Mouse (Mus musculus) forebrain, embryonic 15.5 days (tissue): ENCODE results near the gene Slx. TPM values are rescaled to one million over a fixed set of nuclear protein-coding genes. Genes with fewer than 3 reads are reported as not detected.
"Not testable (repeated sequence)": the region's sequence is repeated elsewhere in the genome, so short reads cannot be mapped to it uniquely, and the experiment has no call there.

ENCODE experiments used
- ATAC-seq: fragments of 200-750 bp; cut with Nextera tagmentation; replicated peaks from 2 replicates; pipeline ENCODE4 v1.8.0; 2017; ENCODE audit warnings: mild to moderate bottlenecking, moderate TSS enrichment, moderate library complexity
- H3K27ac ChIP-seq: fragments of 300-500 bp; sonication (generic); replicated peaks from 2 replicates; pipeline ENCODE4 v1.5.1; 2015; ENCODE audit warnings: mild to moderate bottlenecking, inconsistent platforms
- H3K27me3 ChIP-seq: fragments of 300-500 bp; sonication (generic); 2 replicates; pipeline ENCODE4 v1.6.1; 2015; ENCODE audit warnings: inconsistent platforms
- H3K36me3 ChIP-seq: fragments of 300-500 bp; sonication (generic); 2 replicates; pipeline ENCODE4 v1.6.1; 2015; ENCODE audit warnings: mild to moderate bottlenecking, inconsistent platforms
- H3K4me1 ChIP-seq: fragments of 300-500 bp; sonication (generic); 2 replicates; pipeline ENCODE4 v1.6.1; 2015; ENCODE audit warnings: inconsistent platforms
- H3K4me2 ChIP-seq: fragments of 300-500 bp; sonication (generic); replicated peaks from 2 replicates; pipeline ENCODE4 v1.6.1; 2015; ENCODE audit warnings: mild to moderate bottlenecking, inconsistent platforms
- H3K4me3 ChIP-seq: fragments of 300-500 bp; sonication (generic); 2 replicates; pipeline ENCODE4 v1.5.1; 2015; ENCODE audit warnings: mild to moderate bottlenecking, inconsistent platforms
- H3K9ac ChIP-seq: fragments of 300-500 bp; sonication (generic); replicated peaks from 2 replicates; pipeline ENCODE4 v1.6.1; 2015; ENCODE audit warnings: mild to moderate bottlenecking, inconsistent platforms
- H3K9me3 ChIP-seq: fragments of 300-500 bp; sonication (generic); 2 replicates; pipeline ENCODE4 v1.6.1; 2016; ENCODE audit warnings: inconsistent platforms
- WGBS: fragments of 180-500 bp; shearing (Covaris S2); methylation state at CpG from one replicate; pipeline ENCODE4 v1.1.7; 2015; ENCODE audit warnings: mixed read lengths; 5-methylcytosine and 5-hydroxymethylcytosine counted together
- microRNA-seq: library from miRNA; unstranded; fragments of <30 nt; microRNA quantifications from one replicate; pipeline ENCODE4, GENCODE M21; 2016
- polyA plus RNA-seq: library from polyadenylated mRNA; unstranded; fragments of >200 nt; fragmentation: Nextera tagmentation; extraction: Ambion mirVana; gene quantifications from 2 replicates; pipeline ENCODE4 v1.2.1, GENCODE M21; 2015

Gene Slx
- polyA plus RNA-seq, result not detected in 2 replicates

GRCm38 (mm10) chrX:26545465-26545864 is at the start of gene Slx:
Gene Slx (minus strand): TSS chrX:26545565.
- H3K9me3 ChIP-seq, ATAC-seq, H3K36me3 ChIP-seq, H3K9ac ChIP-seq, H3K4me1 ChIP-seq, H3K4me3 ChIP-seq, H3K4me2 ChIP-seq, H3K27me3 ChIP-seq, H3K27ac ChIP-seq: not testable (repeated sequence)
- WGBS, result 75% methylated on average over 3 of the region's 3 CpGs

Small RNA genes lying within 50 kb of the gene (microRNA-seq; reads per million reads assigned to microRNA genes)
- not detected for gene Gm27341

Other genes with a start within 250 kb of the Slx start
- gene Gm2030, start 235.5 kb downstream of the Slx start, polyA plus RNA-seq, result not detected in 2 replicates
- gene Gm14525, start 157.1 kb upstream of the Slx start, polyA plus RNA-seq, result not detected in 2 replicates